Mouse (Mus musculus) limb, embryonic 13.5 days (tissue): ENCODE data around the gene Tyms. TPM values are rescaled to one million over a fixed set of nuclear protein-coding genes. Genes with fewer than 3 reads are reported as not detected.

Experiments
- ATAC-seq: fragments of 200-750 bp; cut with Nextera tagmentation; 2 replicates; pipeline ENCODE4 v1.8.0; 2017; ENCODE audit warnings: low read depth, moderate number of reproducible peaks, moderate TSS enrichment; ENCODE audit not compliant: low FRiP score
- H3K27ac ChIP-seq: fragments of 300-500 bp; sonication (generic); 2 replicates; pipeline ENCODE4 v1.5.1; 2015; ENCODE audit warnings: inconsistent platforms, mild to moderate bottlenecking, moderate library complexity
- H3K27me3 ChIP-seq: fragments of 300-500 bp; sonication (generic); 2 replicates; pipeline ENCODE4 v1.6.1; 2015; ENCODE audit warnings: mild to moderate bottlenecking, inconsistent platforms
- H3K36me3 ChIP-seq: fragments of 300-500 bp; sonication (generic); 2 replicates; pipeline ENCODE4 v1.6.1; 2015; ENCODE audit warnings: inconsistent platforms, mild to moderate bottlenecking, moderate library complexity
- H3K4me1 ChIP-seq: fragments of 300-500 bp; sonication (generic); 2 replicates; pipeline ENCODE4 v1.6.1; 2015; ENCODE audit warnings: inconsistent platforms
- H3K4me2 ChIP-seq: fragments of 300-500 bp; sonication (generic); replicated peaks from 2 replicates; pipeline ENCODE4 v1.6.1; 2015; ENCODE audit warnings: inconsistent platforms, mild to moderate bottlenecking, moderate library complexity
- H3K4me3 ChIP-seq: fragments of 300-500 bp; sonication (generic); 2 replicates; pipeline ENCODE4 v1.5.1; 2015; ENCODE audit warnings: moderate library complexity, mild to moderate bottlenecking, inconsistent platforms
- H3K9ac ChIP-seq: fragments of 300-500 bp; sonication (generic); 2 replicates; pipeline ENCODE4 v1.6.1; 2015; ENCODE audit warnings: mild to moderate bottlenecking, inconsistent platforms
- H3K9me3 ChIP-seq: fragments of 300-500 bp; sonication (generic); 2 replicates; pipeline ENCODE4 v1.6.1; 2016; ENCODE audit warnings: inconsistent platforms
- WGBS: fragments of 180-500 bp; shearing (Covaris S2); methylation state at CpG from one replicate; pipeline ENCODE4 v1.1.7; 2015; 5-methylcytosine and 5-hydroxymethylcytosine counted together
- polyA plus RNA-seq: library from polyadenylated mRNA; unstranded; fragments of >200 nt; fragmentation: Nextera tagmentation; extraction: Ambion mirVana; gene quantifications from 2 replicates; pipeline ENCODE4 v1.2.1, GENCODE M21; 2015

Tyms gene
- 282 and 295 TPM in 2 replicates for polyA plus RNA-seq

DNA sequence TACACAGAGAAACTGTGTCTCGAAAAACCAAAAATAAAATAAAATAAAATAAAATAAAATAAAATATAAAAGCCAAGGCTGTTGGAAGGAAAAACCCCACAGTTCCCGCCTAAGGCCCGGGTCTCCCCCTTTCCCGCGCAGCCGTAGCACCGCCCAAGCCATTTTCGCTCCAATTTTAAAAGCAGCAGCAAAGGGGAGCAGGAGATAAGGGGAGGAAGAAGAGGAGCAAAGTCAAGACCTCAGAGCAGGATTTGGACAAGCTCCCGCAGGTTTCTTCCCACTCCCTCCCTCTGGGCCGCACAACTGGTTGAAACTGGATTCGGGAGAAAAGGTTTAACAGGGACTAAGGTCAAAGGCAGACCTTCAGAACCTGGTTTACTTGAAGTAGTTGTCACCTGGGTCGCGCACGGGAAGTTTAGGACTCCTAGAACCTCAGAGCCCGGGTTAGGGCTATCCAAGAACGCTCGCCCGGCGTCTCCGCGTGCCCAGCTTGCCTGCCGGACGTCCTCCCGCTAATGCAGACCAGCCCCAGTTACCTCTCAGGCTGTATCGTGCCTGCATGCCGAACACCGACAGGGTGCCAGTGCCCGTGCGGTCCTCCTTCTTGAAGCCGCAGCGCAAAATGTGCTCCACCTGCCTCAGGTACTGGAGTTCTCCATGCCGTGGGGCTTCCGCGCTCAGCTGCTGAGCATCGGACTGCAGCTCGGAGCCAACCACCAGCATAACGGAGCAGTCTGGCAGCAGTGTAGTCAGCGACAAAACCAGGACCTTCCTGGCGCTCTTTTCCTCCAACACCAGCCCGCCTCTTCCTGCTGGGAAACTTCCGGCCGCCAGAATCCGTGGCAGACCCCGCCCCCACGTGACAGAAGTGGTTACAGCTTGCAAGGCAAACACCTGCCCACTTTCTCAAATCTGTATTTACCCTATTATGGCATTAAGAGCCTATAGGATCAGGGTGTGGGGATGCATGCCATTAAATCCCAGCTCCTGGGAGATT is at the start of gene Tyms:
TSS of gene Tyms (minus strand) at position 793 of the 997 bp plus-strand sequence.
- WGBS: under 1% methylated on average over 45 of the region's 45 CpGs
- Histone ChIP-seq H3K4me2 (peak within 1 kb of the TSS; percentile 81), H3K4me1 (peaks cover 14% of the 10 kb centered on the region), H3K9ac (peak within 1 kb of the TSS; percentile 85), H3K27me3 (no peaks in the 10 kb centered on the region), H3K27ac (peak within 1 kb of the TSS; percentile 88), H3K9me3 (no peaks in the 10 kb centered on the region), H3K36me3 (peaks cover 32% of the 10 kb centered on the region), H3K4me3 (peak within 1 kb of the TSS; percentile 85)
- ATAC-seq: peak; percentile 95

DNA sequence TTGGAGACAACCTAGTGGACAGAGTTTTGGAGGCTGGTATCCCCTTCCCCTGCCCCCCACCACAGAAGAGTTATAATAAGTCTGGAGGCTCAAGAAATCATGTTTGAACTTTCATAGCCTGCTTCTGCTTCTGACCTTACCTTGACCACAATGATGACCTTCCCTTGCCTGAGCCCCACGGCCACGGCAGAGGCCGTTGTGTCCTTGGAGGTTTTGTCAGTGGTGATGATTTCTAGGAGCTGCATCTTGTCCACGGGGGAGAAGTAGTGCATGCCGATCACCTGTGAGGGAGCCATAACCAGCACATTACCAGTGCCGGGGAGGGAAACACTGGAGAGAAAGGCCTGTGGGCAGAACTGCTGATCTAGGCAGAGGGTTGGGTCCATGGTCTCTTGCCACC is 49.1 kb upstream of the Tyms start:
- 93% methylated on average over 6 of the region's 6 CpGs for WGBS
- Histone ChIP-seq H3K27me3 (no peaks in the 10 kb centered on the region), H3K27ac (no peak overlapping the region), H3K4me1 (no peaks in the 10 kb centered on the region), H3K36me3 (peaks cover 100% of the 10 kb centered on the region), H3K4me3 (no peak overlapping the region), H3K4me2 (no peak overlapping the region), H3K9me3 (no peaks in the 10 kb centered on the region), H3K9ac (no peak overlapping the region)
- ATAC-seq: no peak

DNA sequence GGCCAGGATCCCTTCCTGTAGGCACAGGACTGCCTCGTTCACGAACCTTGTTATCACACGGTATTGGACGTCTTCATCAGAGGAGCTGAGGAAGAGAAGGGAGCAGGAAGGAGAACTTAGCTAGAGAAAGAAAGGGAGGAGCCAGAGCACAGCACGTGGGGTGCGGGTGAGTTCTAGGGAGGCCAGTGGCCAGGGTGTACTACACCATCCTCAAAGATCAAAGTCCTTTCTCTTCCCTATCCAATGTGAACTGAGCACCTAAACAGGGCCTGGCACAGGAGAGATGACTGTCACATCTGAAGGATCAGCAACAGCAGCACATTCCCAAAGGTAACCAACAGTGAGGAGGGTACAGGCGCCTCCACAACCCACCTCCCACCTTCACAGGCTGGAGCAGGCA is 46.7 kb upstream of the Tyms start:
- no peak overlapping the region for H3K9ac ChIP-seq
- H3K36me3 ChIP-seq: peaks cover 87% of the 10 kb centered on the region
- no peak overlapping the region for H3K4me2 ChIP-seq
- H3K4me3 ChIP-seq: no peak overlapping the region
- WGBS: 87% methylated on average over 7 of the region's 7 CpGs
- H3K4me1 ChIP-seq: no peaks in the 10 kb centered on the region
- no peak for ATAC-seq
- no peaks in the 10 kb centered on the region for H3K9me3 ChIP-seq
- peaks cover 15% of the 10 kb centered on the region for H3K27me3 ChIP-seq
- H3K27ac ChIP-seq: no peak overlapping the region

DNA sequence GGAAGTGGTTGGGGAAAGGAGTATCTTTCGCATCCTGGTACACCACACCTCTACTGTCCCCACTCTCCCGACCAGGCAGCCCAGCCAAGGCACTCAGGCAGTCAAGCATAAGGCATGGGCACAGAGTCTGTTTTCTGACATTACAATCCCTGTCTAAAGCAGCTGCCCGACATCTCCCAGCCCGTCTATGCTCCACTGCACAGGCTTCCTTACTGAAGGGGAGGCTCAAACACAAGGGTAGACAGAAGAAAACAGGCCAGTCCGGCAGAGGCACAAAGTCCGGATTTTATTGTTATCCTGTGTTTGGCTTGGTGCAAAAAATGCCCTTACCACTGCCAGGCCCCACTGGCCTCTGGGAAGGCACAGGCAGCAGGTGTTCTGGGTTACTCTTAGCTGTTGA is 45.7 kb upstream of the Tyms start:
- ATAC-seq: no peak
- Histone ChIP-seq H3K4me3 (no peak overlapping the region), H3K9ac (no peak overlapping the region), H3K9me3 (no peaks in the 10 kb centered on the region), H3K27me3 (peaks cover 25% of the 10 kb centered on the region), H3K4me2 (no peak overlapping the region), H3K4me1 (peaks cover 4% of the 10 kb centered on the region; the same call in 1 of the 2 replicates), H3K27ac (no peak overlapping the region), H3K36me3 (peaks cover 78% of the 10 kb centered on the region)
- 92% methylated on average over 6 of the region's 6 CpGs for WGBS

DNA sequence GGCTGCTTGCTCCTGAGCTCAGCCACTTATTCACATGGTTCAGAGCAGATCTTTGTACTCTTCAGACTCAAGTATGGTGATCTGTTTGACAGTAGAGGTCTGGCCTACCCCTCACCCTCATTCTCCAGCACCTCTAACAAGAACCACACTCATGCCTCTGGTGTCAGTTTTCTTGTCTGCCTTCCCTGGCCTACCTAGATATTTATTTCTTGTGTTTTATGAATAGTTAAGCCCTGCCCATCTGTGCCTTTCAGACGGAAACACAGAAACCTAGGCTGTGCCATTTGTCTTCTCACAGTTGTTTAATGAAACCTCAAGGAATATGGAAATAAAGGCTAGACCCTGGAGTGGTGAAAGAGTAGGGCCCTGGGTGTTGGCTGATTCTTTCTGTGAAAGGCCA is 44.6 kb upstream of the Tyms start:
- Histone ChIP-seq H3K36me3 (peaks cover 66% of the 10 kb centered on the region), H3K9ac (no peak overlapping the region), H3K27ac (no peak overlapping the region), H3K9me3 (no peaks in the 10 kb centered on the region), H3K4me2 (no peak overlapping the region), H3K4me3 (no peak overlapping the region), H3K27me3 (peaks cover 36% of the 10 kb centered on the region), H3K4me1 (peaks cover 9% of the 10 kb centered on the region; the same call in 1 of the 2 replicates)
- 69% methylated on average over 1 of the region's 1 CpGs for WGBS
- ATAC-seq: no peak

DNA sequence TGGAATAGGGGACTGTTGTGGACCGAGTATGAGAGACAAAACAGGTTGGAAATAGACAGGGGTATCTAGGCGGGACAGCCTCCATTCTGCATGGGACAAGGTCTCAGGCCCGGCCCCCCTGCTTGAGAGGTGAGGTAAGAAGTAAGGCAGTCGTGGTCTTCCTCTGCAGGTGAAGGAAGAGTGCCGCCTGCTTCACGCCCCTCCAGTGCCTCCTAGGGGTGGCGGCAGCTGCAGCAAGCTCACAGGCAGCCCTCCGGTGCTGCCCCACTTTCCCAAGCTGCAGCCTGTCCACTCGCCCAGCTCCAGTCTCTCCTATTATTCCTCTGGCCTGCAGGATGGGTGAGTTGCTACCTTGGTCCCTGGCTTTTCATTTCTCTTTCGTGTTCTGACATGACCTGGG is 42.3 kb upstream of the Tyms start:
- WGBS: 22% methylated on average over 10 of the region's 10 CpGs
- Histone ChIP-seq H3K4me1 (peaks cover 20% of the 10 kb centered on the region), H3K36me3 (peaks cover 43% of the 10 kb centered on the region), H3K9ac (no peak overlapping the region), H3K27me3 (peaks cover 59% of the 10 kb centered on the region), H3K4me3 (no peak overlapping the region), H3K4me2 (no peak overlapping the region), H3K27ac (no peak overlapping the region), H3K9me3 (no peaks in the 10 kb centered on the region)
- no peak for ATAC-seq

DNA sequence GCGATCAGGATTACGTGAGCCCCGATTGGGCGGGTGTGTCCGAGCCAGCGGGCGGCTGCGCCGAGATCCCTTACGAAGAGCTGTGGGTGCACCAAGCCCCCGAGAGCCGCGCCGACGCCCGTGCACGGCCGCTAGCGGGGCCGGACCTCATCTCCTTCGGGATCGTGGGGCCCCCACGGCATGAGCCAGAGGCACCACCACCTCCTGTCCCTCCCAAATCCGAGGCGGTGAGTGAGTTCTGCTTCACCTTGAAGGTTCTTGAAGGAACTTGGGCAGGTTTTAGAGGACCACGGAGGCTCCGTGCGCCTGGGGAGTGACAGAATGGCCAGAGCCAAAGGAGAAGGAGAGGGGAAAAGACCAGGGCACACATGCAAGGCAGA is 41.3 kb upstream of the Tyms start:
- Histone ChIP-seq H3K27me3 (peaks cover 69% of the 10 kb centered on the region), H3K36me3 (peaks cover 34% of the 10 kb centered on the region), H3K27ac (no peak overlapping the region), H3K4me1 (peaks cover 26% of the 10 kb centered on the region), H3K9ac (peak overlapping the region; percentile 70), H3K4me2 (peak overlapping the region; percentile 91), H3K4me3 (peak overlapping the region; percentile 59), H3K9me3 (no peaks in the 10 kb centered on the region)
- WGBS: 1% methylated on average over 28 of the region's 28 CpGs
- no peak; the same call in 1 of the 2 replicates for ATAC-seq

DNA sequence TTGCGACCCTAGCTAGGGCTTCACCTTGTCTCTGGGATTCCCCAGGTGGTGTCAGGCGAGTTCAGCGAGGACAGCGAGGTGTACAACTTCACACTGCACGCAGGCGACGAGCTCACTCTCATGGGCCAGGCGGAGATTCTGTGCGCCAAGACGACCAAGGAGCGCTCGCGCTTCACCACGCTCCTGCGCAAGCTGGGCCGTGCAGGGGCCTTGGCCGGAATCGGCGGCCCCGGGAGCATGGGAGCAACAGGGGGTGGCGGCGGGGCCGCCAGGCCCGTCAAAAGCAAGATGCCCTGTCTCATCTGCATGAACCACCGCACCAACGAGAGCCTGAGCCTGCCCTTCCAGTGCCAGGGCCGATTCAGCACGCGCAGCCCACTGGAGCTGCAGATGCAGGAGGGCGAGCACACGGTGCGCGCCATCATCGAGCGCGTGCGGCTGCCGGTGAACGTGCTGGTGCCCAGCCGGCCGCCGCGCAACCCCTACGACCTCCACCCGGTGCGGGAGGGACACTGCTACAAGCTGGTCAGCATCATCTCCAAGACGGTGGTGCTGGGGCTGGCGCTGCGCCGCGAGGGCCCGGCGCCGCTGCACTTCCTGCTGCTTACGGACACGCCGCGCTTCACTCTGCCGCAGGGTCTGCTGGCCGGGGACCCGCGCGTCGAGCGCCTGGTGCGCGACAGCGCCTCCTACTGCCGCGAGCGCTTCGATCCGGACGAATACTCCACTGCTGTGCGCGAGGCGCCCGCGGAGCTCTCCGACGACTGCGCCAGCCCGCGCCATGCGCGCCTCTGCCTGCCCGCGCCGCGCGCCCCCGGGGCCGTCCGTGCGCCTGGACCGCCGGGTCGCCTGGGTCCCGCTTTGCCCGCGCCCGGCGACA is 40.7 kb upstream of the Tyms start:
- H3K4me3 ChIP-seq: peak overlapping the region; percentile 59
- WGBS: under 1% methylated on average over 94 of the region's 103 CpGs
- H3K27ac ChIP-seq: no peak overlapping the region
- peaks cover 75% of the 10 kb centered on the region for H3K27me3 ChIP-seq
- peak overlapping the region; percentile 91 for H3K4me2 ChIP-seq
- peaks cover 26% of the 10 kb centered on the region for H3K4me1 ChIP-seq
- H3K9me3 ChIP-seq: no peaks in the 10 kb centered on the region
- ATAC-seq: peak; percentile 84
- H3K9ac ChIP-seq: peak overlapping the region; percentile 70
- H3K36me3 ChIP-seq: peaks cover 27% of the 10 kb centered on the region

DNA sequence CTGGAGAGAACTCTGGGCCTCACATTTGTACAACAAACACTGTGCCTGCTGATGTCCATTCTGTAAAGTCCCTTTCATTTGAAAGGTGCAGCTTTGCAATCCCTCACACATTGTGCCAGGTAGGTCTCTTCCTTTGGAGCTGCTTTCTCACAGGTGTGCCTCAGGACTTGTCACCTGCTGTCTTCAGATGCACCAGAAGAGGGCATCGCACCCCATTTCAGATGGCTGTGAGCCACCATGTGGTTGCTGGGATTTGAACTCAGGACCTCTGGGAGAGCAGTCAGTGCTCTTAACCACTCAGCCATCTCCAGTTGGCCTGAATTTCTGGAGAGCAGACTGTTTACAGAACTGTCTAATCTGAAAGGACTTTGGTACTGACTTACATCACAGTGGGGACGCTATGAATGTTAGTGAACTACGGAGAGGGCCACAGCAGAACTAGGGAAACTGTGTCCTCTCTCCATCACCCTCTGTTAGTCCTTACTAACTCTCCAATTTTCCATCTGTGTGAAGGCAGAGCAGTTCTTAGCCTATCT is 39.2 kb upstream of the Tyms start:
- no peak overlapping the region for H3K4me2 ChIP-seq
- no peak for ATAC-seq
- H3K4me1 ChIP-seq: peaks cover 30% of the 10 kb centered on the region
- H3K27me3 ChIP-seq: peaks cover 88% of the 10 kb centered on the region
- WGBS: 78% methylated on average over 3 of the region's 3 CpGs
- peaks cover 12% of the 10 kb centered on the region for H3K36me3 ChIP-seq
- no peaks in the 10 kb centered on the region for H3K9me3 ChIP-seq
- no peak overlapping the region for H3K27ac ChIP-seq
- no peak overlapping the region for H3K4me3 ChIP-seq
- H3K9ac ChIP-seq: no peak overlapping the region

DNA sequence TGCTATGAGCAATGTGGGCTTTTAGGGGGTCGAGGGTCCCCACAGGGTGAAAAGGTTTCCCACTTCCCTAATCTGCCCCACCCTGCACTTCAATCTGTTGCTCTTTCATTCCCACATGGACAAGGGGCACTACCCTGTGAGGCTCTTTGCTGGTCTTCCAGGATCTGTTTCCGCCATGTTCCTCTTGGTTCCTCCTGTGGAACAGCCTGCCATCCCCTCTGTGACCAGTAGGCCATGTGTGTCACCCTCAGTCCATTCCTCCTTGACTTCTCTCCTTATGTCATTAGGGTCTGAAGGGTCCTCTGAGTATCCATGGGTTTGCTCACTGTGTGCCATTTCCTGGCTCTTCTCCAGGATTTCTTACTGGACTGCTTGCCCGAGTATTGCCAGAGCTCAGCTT is 38.4 kb upstream of the Tyms start:
- no peak for ATAC-seq
- Histone ChIP-seq H3K4me2 (no peak overlapping the region; the same call in 1 of the 2 replicates), H3K9me3 (no peaks in the 10 kb centered on the region), H3K9ac (no peak overlapping the region), H3K4me3 (no peak overlapping the region), H3K4me1 (peaks cover 38% of the 10 kb centered on the region), H3K36me3 (peaks cover 5% of the 10 kb centered on the region), H3K27ac (no peak overlapping the region), H3K27me3 (peaks cover 96% of the 10 kb centered on the region)
- 74% methylated on average over 3 of the region's 3 CpGs for WGBS

DNA sequence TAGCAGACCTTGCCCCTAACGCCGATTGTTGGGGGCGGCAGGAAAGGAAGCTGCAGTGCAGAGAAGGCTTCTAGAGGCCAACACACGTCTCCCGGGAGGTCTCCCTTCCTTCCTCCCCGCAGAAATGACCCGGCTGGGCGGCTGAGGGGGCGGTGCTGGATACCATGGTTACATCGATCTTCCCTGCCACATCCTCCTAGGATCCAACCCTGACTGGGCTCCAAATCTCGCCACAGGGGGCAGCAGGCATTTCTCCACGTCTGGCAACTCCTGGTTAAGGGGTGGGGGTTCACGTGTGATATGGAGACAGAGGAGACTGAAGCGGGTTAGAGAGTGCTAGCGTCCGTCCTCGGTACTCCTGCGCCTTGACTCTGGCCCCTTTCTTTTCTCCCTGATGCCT is 37.7 kb upstream of the Tyms start:
- 4% methylated on average over 18 of the region's 18 CpGs for WGBS
- 0 out of 2 replicates have a peak, but pooled peaks have one; percentile 4 for ATAC-seq
- Histone ChIP-seq H3K4me3 (peak overlapping the region; percentile 7), H3K9me3 (no peaks in the 10 kb centered on the region), H3K36me3 (no peaks in the 10 kb centered on the region), H3K4me1 (peaks cover 41% of the 10 kb centered on the region), H3K4me2 (peak overlapping the region; percentile 58), H3K27ac (no peak overlapping the region), H3K27me3 (peaks cover 97% of the 10 kb centered on the region), H3K9ac (peak overlapping the region; percentile 31; the same call in 1 of the 2 replicates)
